Mouse (Mus musculus) MEL (cell line): Measurements from ENCODE around the gene Cmc1. TPM values are rescaled to one million over a fixed set of nuclear protein-coding genes. Genes with fewer than 3 reads are reported as not detected.

ENCODE experiments used
- DNase-seq: peaks from one replicate; pipeline ENCODE4 v3.0.0; 2011; ENCODE audit warnings: low read depth, low spot score
- H3K27ac ChIP-seq: 2 replicates; pipeline ENCODE4 v1.5.1; 2012; ENCODE audit warnings: low read depth, mild to moderate bottlenecking, control low read depth, low read length, moderate library complexity; ENCODE audit not compliant: control insufficient read depth
- H3K27me3 ChIP-seq, 2 experiments: fragments of 150-350 bp in 1 of 2; sonication (generic) in 1 of 2; 2 replicates each; pipeline ENCODE4 v1.6.1; 2012; ENCODE audit warnings: low read length in 2 of 2, mild to moderate bottlenecking in 2 of 2, improper control_type of control experiment in 1 of 2, moderate library complexity in 1 of 2; ENCODE audit not compliant: insufficient read depth in 2 of 2, control insufficient read depth in 1 of 2
- H3K36me3 ChIP-seq, 2 experiments: 2 replicates each; pipeline ENCODE4 v1.6.1; 2012 to 2014; ENCODE audit warnings: low read length in 2 of 2, improper control_type of control experiment in 1 of 2, inconsistent platforms in 1 of 2, mild to moderate bottlenecking in 1 of 2; ENCODE audit not compliant: insufficient read depth in 2 of 2, control insufficient read depth in 1 of 2
- H3K4me1 ChIP-seq, 2 experiments: fragments of 150-350 bp in 1 of 2; sonication (generic) in 1 of 2; 2 replicates each; pipeline ENCODE4 v1.6.1; 2012; ENCODE audit warnings: low read length in 2 of 2, improper control_type of control experiment in 1 of 2, mild to moderate bottlenecking in 1 of 2; ENCODE audit not compliant: insufficient read depth in 2 of 2, control insufficient read depth in 1 of 2
- H3K4me3 ChIP-seq, 2 experiments: fragments of 150-350 bp in 1 of 2; sonication (generic) in 1 of 2; 2 replicates each; pipeline ENCODE4 v1.5.1; 2012; ENCODE audit warnings: low read depth in 2 of 2, low read length in 2 of 2, mild to moderate bottlenecking in 2 of 2, moderate library complexity in 2 of 2, control low read depth in 1 of 2, improper control_type of control experiment in 1 of 2; ENCODE audit not compliant: control insufficient read depth in 1 of 2, insufficient read depth in 1 of 2
- H3K79me2 ChIP-seq: 2 replicates; pipeline ENCODE4 v1.6.1; 2012; ENCODE audit warnings: mild to moderate bottlenecking, low read length, moderate library complexity; ENCODE audit not compliant: control insufficient read depth, poor library complexity, insufficient read depth
- H3K9ac ChIP-seq: 2 replicates; pipeline ENCODE4 v1.6.1; 2012; ENCODE audit warnings: low read depth, mild to moderate bottlenecking, control low read depth, low read length, moderate library complexity; ENCODE audit not compliant: control insufficient read depth, poor library complexity, severe bottlenecking
- H3K9me3 ChIP-seq: fragments of 150-350 bp; sonication (generic); replicated peaks from 2 replicates; pipeline ENCODE4 v1.6.1; 2012; ENCODE audit warnings: mild to moderate bottlenecking, low read length, improper control_type of control experiment, moderate library complexity; ENCODE audit not compliant: insufficient read depth
- BHLHE40 ChIP-seq: IDR thresholded peaks from 2 replicates; pipeline ENCODE4 v1.6.1; 2012; ENCODE audit warnings: low read depth, mild to moderate bottlenecking, inconsistent platforms, low read length, improper control_type of control experiment, borderline replicate concordance
- CHD2 ChIP-seq: IDR thresholded peaks from 2 replicates; pipeline ENCODE4 v1.6.1; 2011; ENCODE audit warnings: low read length, improper control_type of control experiment
- CTCF ChIP-seq, 3 experiments: IDR thresholded peaks in 2 of 3; conservative IDR thresholded peaks in 1 of 3; 2 replicates each; pipeline ENCODE4 v1.5.1; 2011 to 2012; ENCODE audit warnings: low read length in 3 of 3, low read depth in 2 of 3, mild to moderate bottlenecking in 2 of 3, improper control_type of control experiment in 1 of 3, inconsistent platforms in 1 of 3, mixed read lengths in 1 of 3, moderate library complexity in 1 of 3; ENCODE audit not compliant: control insufficient read depth in 1 of 3, insufficient read depth in 1 of 3, poor library complexity in 1 of 3, severe bottlenecking in 1 of 3
- E2F4 ChIP-seq: IDR thresholded peaks from 2 replicates; pipeline ENCODE4 v1.6.1; 2011; ENCODE audit warnings: low read depth, low read length, improper control_type of control experiment, borderline replicate concordance
- ELF1 ChIP-seq: IDR thresholded peaks from 2 replicates; pipeline ENCODE4 v1.6.1; 2014; ENCODE audit warnings: low read depth, mild to moderate bottlenecking, inconsistent platforms, low read length, improper control_type of control experiment, moderate library complexity
- EP300 ChIP-seq, 2 experiments: IDR thresholded peaks; 2 replicates each; pipeline ENCODE4 v1.6.1; 2011; ENCODE audit warnings: improper control_type of control experiment in 2 of 2, low read length in 2 of 2, low read depth in 1 of 2, mild to moderate bottlenecking in 1 of 2
- ETS1 ChIP-seq: IDR thresholded peaks from 2 replicates; pipeline ENCODE4 v1.6.1; 2012; ENCODE audit warnings: low read depth, mild to moderate bottlenecking, inconsistent platforms, low read length, improper control_type of control experiment, moderate library complexity
- GABPA ChIP-seq: IDR thresholded peaks from 2 replicates; pipeline ENCODE4 v1.6.1; 2012; ENCODE audit warnings: low read depth, mild to moderate bottlenecking, inconsistent platforms, low read length, improper control_type of control experiment, moderate library complexity
- GATA1 ChIP-seq: IDR thresholded peaks from 2 replicates; pipeline ENCODE4 v1.6.1; 2011; ENCODE audit warnings: low read depth, low read length, improper control_type of control experiment
- JUND ChIP-seq: IDR thresholded peaks from 2 replicates; pipeline ENCODE4 v1.6.1; 2011; ENCODE audit warnings: low read depth, mild to moderate bottlenecking, improper control_type of control experiment, low read length
- KAT2A ChIP-seq: conservative IDR thresholded peaks from 2 replicates; pipeline ENCODE4 v1.6.1; 2012; ENCODE audit warnings: low read depth, low read length, improper control_type of control experiment, inconsistent platforms
- MAFK ChIP-seq: IDR thresholded peaks from 2 replicates; pipeline ENCODE4 v1.6.1; 2011; ENCODE audit warnings: low read depth, mild to moderate bottlenecking, low read length, improper control_type of control experiment, borderline replicate concordance
- MEF2A ChIP-seq: IDR thresholded peaks from 2 replicates; pipeline ENCODE4 v1.6.1; 2014; ENCODE audit warnings: low read depth, mild to moderate bottlenecking, inconsistent platforms, low read length, improper control_type of control experiment; ENCODE audit not compliant: poor library complexity, insufficient replicate concordance, severe bottlenecking; ENCODE audit errors: extremely low read depth
- MYB ChIP-seq: IDR thresholded peaks from 2 replicates; pipeline ENCODE4 v1.6.1; 2011; ENCODE audit warnings: mild to moderate bottlenecking, low read depth, low read length, improper control_type of control experiment
- MYC ChIP-seq: IDR thresholded peaks from 2 replicates; pipeline ENCODE4 v1.6.1; 2011; ENCODE audit warnings: low read depth, mild to moderate bottlenecking, low read length, improper control_type of control experiment, moderate library complexity
- NELFE ChIP-seq: IDR thresholded peaks from 2 replicates; pipeline ENCODE4 v1.6.1; 2011; ENCODE audit warnings: low read depth, low read length, improper control_type of control experiment
- NRF1 ChIP-seq: IDR thresholded peaks from 2 replicates; pipeline ENCODE4 v1.6.1; 2014; ENCODE audit warnings: low read depth, mild to moderate bottlenecking, inconsistent platforms, low read length, improper control_type of control experiment, moderate library complexity; ENCODE audit not compliant: poor library complexity, insufficient read depth, severe bottlenecking
- POLR2A ChIP-seq, 2 experiments: IDR thresholded peaks; 2 replicates each; pipeline ENCODE4 v1.6.1; 2011 to 2012; ENCODE audit warnings: low read length in 2 of 2, mild to moderate bottlenecking in 2 of 2, control low read depth in 1 of 2, improper control_type of control experiment in 1 of 2, low read depth in 1 of 2, moderate library complexity in 1 of 2; ENCODE audit not compliant: control insufficient read depth in 1 of 2, insufficient read depth in 1 of 2, poor library complexity in 1 of 2
- RAD21 ChIP-seq: IDR thresholded peaks from 2 replicates; pipeline ENCODE4 v1.6.1; 2011; ENCODE audit warnings: mild to moderate bottlenecking, low read depth, low read length, improper control_type of control experiment
- RCOR1 ChIP-seq: IDR thresholded peaks from 2 replicates; pipeline ENCODE4 v1.6.1; 2012; ENCODE audit warnings: low read depth, mild to moderate bottlenecking, inconsistent platforms, low read length, improper control_type of control experiment
- SIN3A ChIP-seq: IDR thresholded peaks from 2 replicates; pipeline ENCODE4 v1.6.1; 2012; ENCODE audit warnings: low read length, improper control_type of control experiment, inconsistent platforms
- SMC3 ChIP-seq: IDR thresholded peaks from 2 replicates; pipeline ENCODE4 v1.6.1; 2011; ENCODE audit warnings: low read depth, low read length, improper control_type of control experiment
- TAL1 ChIP-seq: IDR thresholded peaks from 2 replicates; pipeline ENCODE4 v1.6.1; 2012; ENCODE audit warnings: mild to moderate bottlenecking, inconsistent platforms, low read length, moderate library complexity, mixed read lengths
- TCF12 ChIP-seq: IDR thresholded peaks from 2 replicates; pipeline ENCODE4 v1.6.1; 2014; ENCODE audit warnings: low read depth, mild to moderate bottlenecking, inconsistent platforms, low read length, improper control_type of control experiment, moderate library complexity
- UBTF ChIP-seq: IDR thresholded peaks from 2 replicates; pipeline ENCODE4 v1.6.1; 2012; ENCODE audit warnings: low read depth, mild to moderate bottlenecking, inconsistent platforms, low read length, improper control_type of control experiment, moderate library complexity, borderline replicate concordance; ENCODE audit not compliant: insufficient read depth
- USF1 ChIP-seq: IDR thresholded peaks from 2 replicates; pipeline ENCODE4 v1.6.1; 2014; ENCODE audit warnings: low read depth, mild to moderate bottlenecking, inconsistent platforms, low read length, improper control_type of control experiment, moderate library complexity
- USF2 ChIP-seq, 2 experiments: IDR thresholded peaks; 2 replicates each; pipeline ENCODE4 v1.6.1; 2011 to 2012; ENCODE audit warnings: improper control_type of control experiment in 2 of 2, low read length in 2 of 2, borderline replicate concordance in 1 of 2, inconsistent platforms in 1 of 2, low read depth in 1 of 2, mild to moderate bottlenecking in 1 of 2; ENCODE audit not compliant: insufficient read depth in 1 of 2
- ZC3H11A ChIP-seq: IDR thresholded peaks from 2 replicates; pipeline ENCODE4 v1.6.1; 2012; ENCODE audit warnings: low read depth, mild to moderate bottlenecking, inconsistent platforms, low read length, improper control_type of control experiment
- ZKSCAN1 ChIP-seq: IDR thresholded peaks from 2 replicates; pipeline ENCODE4 v1.6.1; 2012; ENCODE audit warnings: low read depth, mild to moderate bottlenecking, inconsistent platforms, low read length, improper control_type of control experiment, moderate library complexity
- ZNF384 ChIP-seq: IDR thresholded peaks from 2 replicates; pipeline ENCODE4 v1.6.1; 2012; ENCODE audit warnings: low read depth, mild to moderate bottlenecking, inconsistent platforms, low read length, improper control_type of control experiment
- polyA plus RNA-seq, 2 experiments: library from polyadenylated mRNA; stranded (reverse) in 1 of 2; unstranded in 1 of 2; fragments of >175 nt in 1 of 2; fragments of >200 nt in 1 of 2; gene quantifications; 2 replicates each; pipeline versions ENCODE4 v1.2.1 to v1.2.4; 2012; ENCODE audit warnings: low replicate concordance in 2 of 2, low read depth in 1 of 2; ENCODE audit not compliant: insufficient read length in 2 of 2, insufficient read depth in 1 of 2, missing spikeins in 1 of 2
- total RNA-seq: library from RNA; depleted of rRNA; stranded (reverse); fragments of 300-350 nt; gene quantifications from 2 replicates; pipeline ENCODE4 v1.2.3, GENCODE M21; 2012

Cmc1 gene
- total and polyA plus RNA-seq, 3 experiments = 35.9 to 36.0 TPM; not detected in 1

- H3K27me3 ChIP-seq = no peaks in the 10 kb centered on the region
- H3K9me3 ChIP-seq = no peaks in the 10 kb centered on the region
- peak overlapping the region; percentile 57; the same call in 1 of the 2 replicates for H3K27ac ChIP-seq
- peak overlapping the region; percentile 31; the same call in 1 of the 2 replicates for H3K9ac ChIP-seq
- H3K79me2 ChIP-seq = no peaks in the 10 kb centered on the region; the same call in 1 of the 2 replicates
- H3K36me3 ChIP-seq = peaks cover 0 to 31% of the 10 kb centered on the region in 2 experiments; a peak in 2 of 4 replicates
- TF ChIP-seq EP300 (IDR thresholded peaks at IDR 0.05; ENCODE audit: low read depth in 1 of 2, low read length in 2 of 2) = 0 out of 4 replicates have a peak, but pooled peaks of 1 of the 2 experiments have one; percentile 11
- 0 out of 2 replicates have a peak, but pooled peaks have one; percentile 13 for TF ChIP-seq TCF12
- no peak for TF ChIP-seq CTCF (IDR thresholded peaks at IDR 0.05 in 2 of 3, conservative IDR thresholded peaks at IDR 0.05 in 1 of 3; ENCODE audit: control insufficient read depth in 1 of 3, insufficient read depth in 1 of 3, low read depth in 2 of 3, low read length in 3 of 3, poor library complexity in 1 of 3, severe bottlenecking in 1 of 3)
- TF ChIP-seq ETS1 = no peak
- DNase-seq = peak; percentile 60
- no peak overlapping the region for H3K4me3 ChIP-seq
- peaks cover 9 to 17% of the 10 kb centered on the region in 2 experiments for H3K4me1 ChIP-seq
These were observed 118.3 kb downstream of the Cmc1 start for GRCm38 (mm10) chr9:118031694-118032093.

- Histone ChIP-seq H3K27me3 (no peaks in the 10 kb centered on the region), H3K4me3 (peak overlapping the region in 1 of 2 experiments; percentile 2; a peak in 1 of 4 replicates), H3K4me1 (peaks cover 9 to 16% of the 10 kb centered on the region in 2 experiments), H3K9me3 (no peaks in the 10 kb centered on the region), H3K79me2 (no peaks in the 10 kb centered on the region), H3K9ac (no peak overlapping the region), H3K36me3 (peaks cover 0 to 26% of the 10 kb centered on the region in 2 experiments; a peak in 2 of 4 replicates), H3K27ac (peak overlapping the region; percentile 71)
- peak; percentile 78 for DNase-seq
- TF ChIP-seq USF2 (IDR thresholded peaks at IDR 0.05; ENCODE audit: borderline replicate concordance in 1 of 2, insufficient read depth in 1 of 2, low read depth in 1 of 2, low read length in 2 of 2) = no peak
- no peak for TF ChIP-seq SMC3
- TF ChIP-seq GATA1 = peak; percentile 84
- TF ChIP-seq NELFE = no peak
- TF ChIP-seq USF1 = no peak
- TF ChIP-seq ZNF384 = no peak
- peak; percentile 72 for TF ChIP-seq TCF12
- no peak for TF ChIP-seq MYB
- TF ChIP-seq MAFK = no peak
- no peak for TF ChIP-seq MYC
- no peak for TF ChIP-seq KAT2A
- TF ChIP-seq E2F4 = no peak
- TF ChIP-seq UBTF = no peak
- TF ChIP-seq MEF2A = no peak
- TF ChIP-seq RCOR1 = no peak; the same call in 1 of the 2 replicates
- no peak for TF ChIP-seq GABPA
- TF ChIP-seq ZC3H11A = no peak
- TF ChIP-seq CHD2 = no peak
- peak; percentile 78 for TF ChIP-seq ETS1
- no peak for TF ChIP-seq ZKSCAN1
- TF ChIP-seq NRF1 = no peak
- TF ChIP-seq BHLHE40 = no peak
- no peak for TF ChIP-seq JUND
- TF ChIP-seq POLR2A (IDR thresholded peaks at IDR 0.05; ENCODE audit: control insufficient read depth in 1 of 2, insufficient read depth in 1 of 2, low read depth in 1 of 2, low read length in 2 of 2, poor library complexity in 1 of 2) = no peak
- peak; percentile 23 for TF ChIP-seq TAL1
- TF ChIP-seq EP300 (IDR thresholded peaks at IDR 0.05; ENCODE audit: low read depth in 1 of 2, low read length in 2 of 2) = peak; percentile 83 to 86
- no peak for TF ChIP-seq RAD21
- TF ChIP-seq CTCF (IDR thresholded peaks at IDR 0.05 in 2 of 3, conservative IDR thresholded peaks at IDR 0.05 in 1 of 3; ENCODE audit: control insufficient read depth in 1 of 3, insufficient read depth in 1 of 3, low read depth in 2 of 3, low read length in 3 of 3, poor library complexity in 1 of 3, severe bottlenecking in 1 of 3) = no peak
- peak; percentile 47; the same call in 1 of the 2 replicates for TF ChIP-seq ELF1
- TF ChIP-seq SIN3A = no peak
These were observed 119.7 kb downstream of the Cmc1 start for GRCm38 (mm10) chr9:118030252-118030651.
